Mouse (Mus musculus) cerebellum, postnatal 25 days (tissue): ENCODE data around the gene Lrrc1.
A peak's percentile ranks its signal among the peaks of the same experiment; 100 is the strongest.

Experiments
- DNase-seq, 2 experiments: peaks; one replicate each; pipeline ENCODE4 v3.0.0; 2021; ENCODE audit warnings: mixed read lengths in 2 of 2

The Lrrc1 gene

GRCm38 (mm10) chr9:77497173-77497572 is 47.5 kb downstream of the Lrrc1 start:
- DNase-seq: no peak

DNA sequence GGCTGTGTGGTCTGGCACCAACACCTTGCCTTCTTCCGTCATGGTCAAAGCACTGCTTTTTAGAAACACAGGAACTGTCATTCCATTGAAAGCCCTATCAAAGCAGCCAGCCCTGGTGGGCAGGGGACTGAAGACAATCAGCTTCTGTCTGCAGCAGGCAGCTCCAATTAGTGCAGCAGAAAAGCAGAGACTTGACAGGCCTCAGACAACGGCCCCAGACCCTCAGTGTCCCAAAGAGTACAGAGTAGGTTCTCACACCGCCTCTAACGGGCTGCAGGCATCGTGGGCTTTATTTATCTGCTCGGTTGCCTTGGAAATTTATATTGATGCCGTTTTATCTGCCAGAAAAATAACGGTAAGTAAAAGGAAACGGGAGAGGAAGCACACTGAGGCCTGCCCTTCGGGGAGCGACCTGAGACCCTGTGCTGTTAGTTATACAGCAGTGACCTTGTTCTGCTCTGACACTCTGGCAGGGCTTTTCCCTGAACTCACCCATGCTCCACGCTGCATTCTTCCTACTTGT is 48.1 kb downstream of the Lrrc1 start:
- no peak for DNase-seq

- no peak for DNase-seq
These were observed 50.4 kb downstream of the Lrrc1 start for GRCm38 (mm10) chr9:77494307-77494706.

DNA sequence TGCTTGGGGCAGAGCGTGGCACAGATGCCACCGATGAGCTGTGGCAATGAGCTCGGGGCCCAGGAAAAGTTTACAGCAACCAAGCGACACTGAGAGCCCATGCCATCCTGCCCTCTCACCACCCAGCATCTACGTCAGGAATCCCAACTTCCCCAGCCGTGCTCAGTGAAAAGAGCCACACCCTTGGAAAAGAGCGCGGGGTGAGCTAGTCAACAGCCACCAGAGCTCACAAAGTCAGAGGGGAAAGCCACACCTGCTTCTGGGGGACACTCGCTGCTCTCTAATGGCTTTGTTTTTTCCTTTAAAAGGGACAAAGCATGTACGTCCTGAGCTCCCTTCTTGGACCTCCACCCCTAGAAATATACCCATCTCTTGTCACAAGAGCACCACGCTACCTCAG is 56.1 kb downstream of the Lrrc1 start:
- no peak for DNase-seq

- no peak for DNase-seq
These were observed 57.2 kb downstream of the Lrrc1 start for GRCm38 (mm10) chr9:77487427-77487826.

- no peak for DNase-seq
These were observed 58.8 kb downstream of the Lrrc1 start for GRCm38 (mm10) chr9:77485915-77486314.

DNA sequence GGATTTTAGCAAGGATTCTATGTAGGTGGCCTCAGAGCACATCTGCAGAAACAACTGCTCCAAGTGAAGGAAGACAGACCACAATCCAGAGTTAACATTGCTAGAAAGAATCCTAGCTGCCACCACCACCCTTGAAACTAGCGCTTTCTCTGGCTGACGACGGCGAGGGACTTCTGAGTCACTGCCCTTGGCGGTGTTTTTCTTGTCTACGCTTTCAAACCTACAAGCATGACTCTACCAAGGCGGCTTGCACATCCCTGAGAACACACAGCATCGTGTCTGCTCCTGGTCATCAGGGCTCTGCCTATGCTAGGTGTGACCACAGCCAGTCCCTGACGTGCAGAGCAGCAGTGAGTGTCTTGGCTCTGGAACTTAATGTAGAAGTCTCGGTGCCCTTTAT is 59.9 kb downstream of the Lrrc1 start:
- no peak for DNase-seq

DNA sequence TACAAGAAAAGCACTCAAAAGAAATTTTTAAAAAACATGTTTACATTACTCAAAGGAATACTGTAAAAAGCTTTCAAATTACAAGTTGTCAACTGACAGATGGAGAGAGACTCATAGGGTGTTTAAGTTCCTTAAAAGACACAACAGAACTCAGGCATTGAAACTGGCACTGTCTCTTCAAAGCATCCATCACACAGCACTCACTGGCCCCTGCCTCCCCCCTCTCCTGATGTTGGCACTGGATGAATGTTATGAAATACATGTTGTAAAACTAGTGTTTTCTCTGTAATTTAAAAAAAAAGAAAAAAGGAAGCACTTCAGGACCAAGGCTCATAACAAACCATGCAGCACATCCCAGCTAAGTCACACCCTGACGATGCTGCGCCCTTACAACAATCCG is 61.1 kb downstream of the Lrrc1 start:
- DNase-seq: no peak

DNA sequence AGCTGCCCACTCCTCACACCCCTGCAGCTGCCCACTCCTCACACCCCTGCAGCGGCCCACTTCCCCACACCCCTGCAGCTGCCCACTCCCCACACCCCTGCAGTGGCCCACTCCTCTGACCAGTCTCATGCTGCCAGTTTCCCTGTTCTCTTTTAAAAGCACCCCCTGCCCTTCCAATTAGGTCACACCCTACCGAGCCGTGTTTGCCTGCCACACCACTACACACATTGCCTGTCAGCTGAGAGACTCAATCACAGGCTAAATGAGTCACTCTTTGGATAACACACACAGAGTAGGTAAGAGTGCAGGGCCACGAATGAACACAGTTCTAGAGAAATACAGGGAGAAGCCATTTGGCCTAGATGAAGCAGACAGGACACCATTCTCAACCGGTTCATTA is 62.4 kb downstream of the Lrrc1 start:
- DNase-seq: no peak

- no peak for DNase-seq
These were observed 63.3 kb downstream of the Lrrc1 start for GRCm38 (mm10) chr9:77481380-77481779.

DNA sequence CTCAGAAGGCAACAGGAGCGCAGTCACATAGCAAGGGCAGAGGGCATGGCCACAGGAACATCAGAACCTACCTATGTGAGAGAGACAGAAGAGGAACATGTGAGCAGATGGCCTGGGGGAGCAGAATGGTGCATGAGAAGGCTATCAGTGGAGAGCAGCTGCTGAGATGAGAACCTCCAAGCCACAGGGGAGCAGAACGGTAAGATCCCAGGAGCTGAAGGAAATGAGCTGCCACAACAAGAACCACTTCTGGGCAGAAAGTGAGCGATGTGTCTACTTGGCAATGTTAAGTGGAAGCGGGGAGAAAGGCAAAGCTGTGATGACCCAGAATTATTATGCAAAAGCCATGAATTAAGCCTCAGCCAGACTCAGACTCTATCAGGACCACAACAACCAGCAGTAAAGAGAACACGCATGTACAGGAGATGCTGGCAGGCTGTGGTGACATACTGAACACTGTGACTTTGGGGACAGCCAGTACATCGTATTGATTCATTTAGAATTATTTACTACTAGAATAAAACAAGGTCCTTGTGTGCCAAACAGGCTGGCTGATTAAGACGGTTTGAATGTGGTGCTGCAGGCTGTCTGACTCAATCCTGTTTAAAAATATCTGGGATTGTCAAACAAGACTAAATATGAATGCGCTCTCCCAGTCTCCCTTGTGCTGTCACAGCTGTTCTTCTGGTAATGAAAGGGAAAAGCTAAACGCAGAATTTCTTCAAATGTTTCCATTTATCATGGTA is 63.9 kb downstream of the Lrrc1 start:
- peak in 1 of 2 experiments; percentile 31 for DNase-seq

DNA sequence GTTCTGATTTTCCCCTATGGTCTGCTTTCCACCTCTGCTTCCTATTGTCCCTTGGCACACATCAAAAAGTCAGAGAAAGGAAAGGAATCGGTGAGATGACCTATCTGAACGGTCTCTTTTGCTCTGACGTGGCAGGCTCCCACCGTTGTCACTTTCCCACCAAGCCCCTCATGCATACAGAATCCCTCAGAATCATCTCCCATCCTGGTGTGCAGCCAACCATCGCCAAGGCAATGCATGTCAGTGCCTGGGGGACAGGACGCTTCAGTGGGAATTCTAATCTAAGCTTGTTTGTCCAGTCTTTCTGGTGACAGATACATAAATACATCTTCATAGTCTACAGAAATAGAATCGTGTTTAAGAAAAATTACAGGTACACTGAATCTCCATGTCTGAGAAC is 64.7 kb downstream of the Lrrc1 start:
- DNase-seq: no peak

DNA sequence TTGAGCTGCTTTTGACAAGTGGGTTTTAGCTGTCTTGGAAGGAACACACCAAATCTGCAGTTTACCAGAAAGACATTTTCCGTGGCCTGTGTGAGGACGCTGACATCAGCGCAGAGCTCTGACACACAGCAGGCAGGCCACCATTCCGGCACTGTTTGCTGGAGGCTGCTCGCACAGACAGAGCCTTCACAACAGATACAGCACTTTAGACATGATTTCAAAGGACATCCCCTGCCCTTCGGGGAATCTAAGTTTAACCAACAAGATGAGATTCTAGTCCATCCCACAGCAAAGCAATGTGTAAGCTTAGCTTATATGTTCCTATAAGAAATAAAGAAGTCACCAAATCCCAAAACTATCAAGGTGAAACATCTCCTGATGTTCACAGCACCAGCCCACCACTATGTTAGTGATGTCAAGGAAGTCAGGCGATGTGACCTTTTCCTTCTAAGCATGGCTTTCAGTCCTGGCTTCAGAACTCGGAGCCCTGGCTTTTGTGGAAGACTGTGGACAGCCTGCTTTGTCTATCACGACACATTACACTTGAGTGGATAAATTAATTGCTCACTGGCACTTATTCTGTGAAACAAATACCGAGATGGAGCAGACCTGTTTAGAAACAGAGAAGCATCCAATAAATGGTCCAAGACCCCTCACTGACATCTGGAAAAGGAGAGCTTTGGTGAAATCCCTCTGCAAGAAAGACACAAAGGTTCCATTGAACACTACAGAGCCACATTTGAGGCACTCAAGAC is 66.3 kb downstream of the Lrrc1 start:
- DNase-seq: peak in 1 of 2 experiments; percentile 21

DNA sequence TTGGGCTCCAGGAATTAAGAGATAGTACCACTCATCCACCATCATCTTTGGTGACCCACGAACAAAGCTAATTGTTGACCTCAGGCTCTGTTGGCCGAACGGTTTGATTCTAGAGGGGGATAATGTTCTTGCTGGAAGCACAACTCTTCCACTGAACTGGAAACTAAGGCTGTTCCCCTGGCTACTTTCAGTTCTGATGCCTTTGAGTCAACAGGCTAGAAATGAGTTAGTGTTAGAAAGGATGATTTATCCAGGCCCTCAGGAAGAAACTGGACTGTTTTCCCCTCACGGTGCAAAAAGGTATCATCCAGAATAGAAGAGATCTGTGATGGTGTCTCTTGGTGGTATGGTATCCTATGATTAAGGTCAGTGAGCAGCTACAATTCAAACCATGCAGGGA is 70.1 kb downstream of the Lrrc1 start:
- no peak for DNase-seq

- DNase-seq: peak in 1 of 2 experiments; percentile 23
These were observed 72.1 kb downstream of the Lrrc1 start for GRCm38 (mm10) chr9:77472557-77472956.

DNA sequence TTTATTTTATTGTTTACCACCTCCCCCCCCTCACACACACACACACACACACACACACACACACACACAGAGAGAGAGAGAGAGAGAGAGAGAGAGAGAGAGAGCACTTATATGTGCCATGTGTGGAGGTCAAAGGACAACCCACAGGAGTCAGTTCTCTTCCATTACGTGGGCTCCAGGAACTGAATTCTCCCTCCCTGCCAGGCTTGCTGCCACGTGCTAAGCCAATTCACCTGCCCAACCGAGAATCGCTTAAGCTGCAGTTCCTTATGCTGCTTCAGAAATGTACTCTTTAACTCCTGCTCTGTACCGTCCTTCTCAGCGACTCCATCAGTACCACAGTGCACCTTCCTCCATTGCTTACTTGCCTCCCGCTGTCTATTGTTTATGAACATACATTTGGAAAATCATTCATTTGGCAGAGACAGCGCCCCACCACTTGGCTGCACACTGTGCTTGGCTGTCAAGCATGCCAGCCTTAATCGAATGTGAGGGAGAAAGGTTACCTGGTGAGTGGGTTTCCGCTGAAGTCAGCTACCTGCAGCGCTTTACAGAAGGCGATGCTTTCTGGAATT is 72.9 kb downstream of the Lrrc1 start:
- DNase-seq: peak; percentile 48 to 53

- DNase-seq: peak; percentile 41 to 51
These were observed 74.7 kb downstream of the Lrrc1 start for GRCm38 (mm10) chr9:77469791-77470607.

DNA sequence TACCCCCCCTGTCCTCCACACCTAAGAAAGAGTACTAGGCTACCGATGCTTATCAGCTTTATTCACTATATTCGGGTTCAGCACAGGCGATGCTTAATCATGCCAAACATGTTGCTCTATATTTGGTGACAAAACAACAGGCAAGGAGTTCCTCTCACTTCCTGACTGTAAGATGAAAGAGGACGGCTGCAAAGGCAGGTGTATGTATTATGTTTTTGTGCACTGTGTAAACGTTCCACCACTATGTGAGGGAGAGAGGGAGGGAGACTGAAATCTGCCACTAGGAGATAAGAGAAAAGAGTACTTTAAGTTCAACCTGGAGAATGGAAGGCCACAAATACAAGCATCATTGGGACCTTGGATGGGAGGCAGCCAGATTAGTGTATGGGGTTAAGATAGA is 77.7 kb downstream of the Lrrc1 start:
- no peak for DNase-seq

DNA sequence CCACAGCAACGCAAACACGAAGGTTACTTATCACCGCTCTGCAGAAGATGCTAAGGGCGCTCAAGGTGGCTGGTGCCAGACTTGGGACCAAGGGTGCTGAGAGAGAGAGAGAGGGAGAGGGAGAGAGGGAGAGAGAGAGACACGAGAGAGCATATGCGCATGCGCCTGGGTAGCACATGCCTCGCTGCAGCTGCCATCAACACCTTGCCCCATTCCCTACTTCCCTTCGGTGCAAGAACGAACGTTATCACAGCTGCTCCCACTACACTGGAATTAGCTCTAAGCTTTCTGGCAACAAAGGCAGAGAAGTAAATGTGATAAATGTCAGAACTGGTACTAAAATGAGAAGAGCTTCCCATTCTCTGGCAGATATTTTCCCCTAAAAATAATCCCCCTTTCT is 79.3 kb downstream of the Lrrc1 start:
- no peak for DNase-seq

GRCm38 (mm10) chr9:77463861-77464260 is 80.8 kb downstream of the Lrrc1 start:
- DNase-seq: no peak

GRCm38 (mm10) chr9:77463195-77463594 is 81.5 kb downstream of the Lrrc1 start:
- DNase-seq: no peak

GRCm38 (mm10) chr9:77461371-77461915 is 83.2 kb downstream of the Lrrc1 start:
- DNase-seq: no peak

- no peak for DNase-seq
These were observed 84.3 kb downstream of the Lrrc1 start for GRCm38 (mm10) chr9:77460408-77460807.
